Mouse (Mus musculus): Measurements from ENCODE around the gene Rpl37. TPM values are rescaled to one million over a fixed set of nuclear protein-coding genes. Genes with fewer than 3 reads are reported as not detected.

Rpl37 gene
- polyA plus RNA-seq, 1 experiment from 2014 or later, result 725 TPM

GRCm38 (mm10) chr15:5165121-5165773 is 48.8 kb downstream of the Rpl37 start:
- no peaks in the 10 kb centered on the region for H3K9me3 ChIP-seq (ENCODE audit: control insufficient read depth, low read length)
- H3K4me1 ChIP-seq (replicated peaks; ENCODE audit: control insufficient read depth, insufficient read depth), result no peaks in the 10 kb centered on the region
- 85% methylated on average over 12 of the region's 12 CpGs for WGBS
- peaks cover 3% of the 10 kb centered on the region for H3K36me3 ChIP-seq (ENCODE audit: control insufficient read depth, insufficient read depth, low read length)
- H3K4me2 ChIP-seq (replicated peaks; ENCODE audit: low read depth), result no peak overlapping the region
- no peak overlapping the region for H3K9ac ChIP-seq (ENCODE audit: low read length)
- DNase-seq (ENCODE audit: low spot score) (no peak), ATAC-seq (ENCODE audit: low FRiP score, low TSS enrichment) (no peak)
- no peak overlapping the region for H3K27ac ChIP-seq (replicated peaks)
- TF ChIP-seq CTCF (IDR thresholded peaks at IDR 0.05; ENCODE audit: low read depth) (no peak), EP300 (optimal IDR thresholded peaks at IDR 0.05) (no peak)
- H3K27me3 ChIP-seq (ENCODE audit: control insufficient read depth, insufficient read depth, low read length), result no peaks in the 10 kb centered on the region
- no peak overlapping the region for H3K4me3 ChIP-seq (ENCODE audit: low read depth, low read length)

Other genes starting within 250 kb of the Rpl37 start
- not detected in 2 replicates for gene Mroh2b, start 217.9 kb upstream of the Rpl37 start, polyA plus RNA-seq (2015; fragmentation: Nextera tagmentation; extraction: Ambion mirVana)
- gene C7, start 52.9 kb upstream of the Rpl37 start, polyA plus RNA-seq (2015; fragmentation: Nextera tagmentation; extraction: Ambion mirVana), result 0.04 and 0.06 TPM in 2 replicates
- gene Card6, start 8.1 kb upstream of the Rpl37 start, polyA plus RNA-seq (2015; fragmentation: Nextera tagmentation; extraction: Ambion mirVana), result 1.4 and 1.8 TPM in 2 replicates
- 13.7 and 13.9 TPM in 2 replicates for gene Prkaa1, start 27.2 kb downstream of the Rpl37 start, polyA plus RNA-seq (2015; fragmentation: Nextera tagmentation; extraction: Ambion mirVana)
- gene Ttc33, start 68.9 kb downstream of the Rpl37 start, polyA plus RNA-seq (2015; fragmentation: Nextera tagmentation; extraction: Ambion mirVana), result 26.7 and 27.3 TPM in 2 replicates
- gene Ptger4, start 127.5 kb downstream of the Rpl37 start, polyA plus RNA-seq (2015; fragmentation: Nextera tagmentation; extraction: Ambion mirVana), result 6.3 and 6.4 TPM in 2 replicates

All from stomach, postnatal 0 days (tissue).